Mouse (Mus musculus) C2C12 (cell line): ENCODE measurements around the gene Krt86.

ENCODE experiments used
- CTCF ChIP-seq: IDR thresholded peaks from one replicate; pipeline ENCODE4 v1.5.1; 2011; ENCODE audit not compliant: control insufficient read depth, insufficient read depth, insufficient read length
- MAX ChIP-seq: IDR thresholded peaks from one replicate; pipeline ENCODE4 v1.6.1; 2011; ENCODE audit warnings: mild to moderate bottlenecking, control low read depth
- MYOD1 ChIP-seq: IDR thresholded peaks from one replicate; pipeline ENCODE4 v1.6.1; 2011; ENCODE audit warnings: low read depth; ENCODE audit not compliant: control insufficient read depth, insufficient read length
- MYOG ChIP-seq: IDR thresholded peaks from one replicate; pipeline ENCODE4 v1.6.1; 2011; ENCODE audit not compliant: control insufficient read depth, insufficient read length; ENCODE audit errors: extremely low read depth

GRCm38 (mm10) chr15:101482056-101482455 lies 8.8 kb downstream of the Krt86 start:
- TF ChIP-seq CTCF (no peak), MYOD1 (no peak), MAX (no peak), MYOG (no peak)
